In the genomic region with DNA sequence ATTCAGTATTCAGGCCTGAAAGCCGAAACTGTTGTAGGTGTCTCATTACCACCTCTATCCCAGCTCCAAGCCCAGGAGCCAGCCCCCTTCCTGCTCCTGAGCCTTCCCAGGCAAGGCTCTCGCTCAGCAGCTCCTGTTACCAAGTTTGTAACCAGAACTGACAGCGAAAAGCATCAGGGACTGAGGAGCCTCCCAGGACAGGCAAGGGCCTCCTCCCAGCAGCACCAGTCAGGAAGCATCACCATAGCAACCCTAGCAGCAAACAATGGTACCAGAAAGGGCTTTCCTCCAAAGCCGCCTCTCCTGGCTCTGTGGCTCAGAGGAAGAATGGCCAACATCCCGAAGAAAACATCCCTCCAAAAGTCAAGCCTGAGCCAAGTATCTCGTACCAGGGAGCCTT, we compare ENCODE assay signal across 8 mouse cellular contexts. TPM values are rescaled to one million over a fixed set of nuclear protein-coding genes. Genes with fewer than 3 reads are reported as not detected.
DNase-seq lines count a peak whose midpoint lies in the region; ATAC-seq and TF ChIP-seq lines count a peak whose summit lies in the region.
"Had no signal": no experiment of that assay in that cellular context is flagged by ENCODE, and none has a peak within 500 bp of the region (broad histone marks: within the 10 kb centered on the region; RNA-seq: fewer than 3 reads in every experiment).

A gene (plus strand): TSS at position 265 of the 400 bp plus-strand sequence.
A gene (plus strand): TSS at position 312 of the 400 bp plus-strand sequence.

- H3K27me3 ChIP-seq in embryonic facial prominence, embryonic 14.5 days (replicated peaks; ENCODE audit: control insufficient read depth, insufficient read depth, low read length), result no peaks in the 10 kb centered on the region
- H3K27me3 ChIP-seq in limb, embryonic 15.5 days, result no peaks in the 10 kb centered on the region

- H3K4me1 ChIP-seq in cortical plate, adult 2 months (ENCODE audit: control insufficient read depth, insufficient read depth, low read length), result peaks cover 3% of the 10 kb centered on the region; the same call in 1 of the 2 replicates
- peaks cover 7% of the 10 kb centered on the region for H3K4me1 ChIP-seq in embryonic facial prominence, embryonic 14.5 days (ENCODE audit: control insufficient read depth, insufficient read depth, low read length)
- peaks cover 7% of the 10 kb centered on the region; the same call in 1 of the 2 replicates for H3K4me1 ChIP-seq in limb, embryonic 15.5 days

- DNase-seq in embryonic facial prominence, embryonic 14.5 days (ENCODE audit: low spot score), result peak; percentile 85
- DNase-seq in heart, postnatal 10 days, result peak; percentile 50 to 54
- peak; percentile 23 for DNase-seq in skeletal muscle tissue, adult 2 months (ENCODE audit: low read depth, low spot score)
- no peak for DNase-seq in spleen, adult 12 weeks (ENCODE audit: low spot score)
- no peak for DNase-seq in T-cell, adult 2 months (ENCODE audit: low spot score)

- 0 out of 2 replicates have a peak within 1 kb of the TSS, but pooled peaks have one; percentile 17 for H3K27ac ChIP-seq in cortical plate, adult 2 months (ENCODE audit: insufficient read depth, low read length)
- H3K27ac ChIP-seq in embryonic facial prominence, embryonic 14.5 days (replicated peaks; ENCODE audit: low read depth, low read length), result peak within 1 kb of the TSS; percentile 28
- peak within 1 kb of the TSS; percentile 57 for H3K27ac ChIP-seq in limb, embryonic 15.5 days

- no peak within 1 kb of the TSS for H3K4me3 ChIP-seq in cortical plate, adult 2 months (ENCODE audit: insufficient read depth, low read length)
- H3K4me3 ChIP-seq in embryonic facial prominence, embryonic 14.5 days (ENCODE audit: low read depth, low read length), result no peak within 1 kb of the TSS
- no peak within 1 kb of the TSS for H3K4me3 ChIP-seq in limb, embryonic 15.5 days

- H3K4me2 ChIP-seq in embryonic facial prominence, embryonic 14.5 days (ENCODE audit: low read depth, low read length), result no peak within 1 kb of the TSS
- H3K4me2 ChIP-seq in limb, embryonic 15.5 days, result no peak within 1 kb of the TSS

- peak; percentile 91 for ATAC-seq in embryonic facial prominence, embryonic 14.5 days (ENCODE audit: low read depth)
- 0 out of 2 replicates have a peak, but pooled peaks have one; percentile 15 for ATAC-seq in limb, embryonic 15.5 days (ENCODE audit: insufficient number of reproducible peaks, low FRiP score, low TSS enrichment, low read depth)

- no peak for TF ChIP-seq POLR2A in cortical plate, adult 2 months (IDR thresholded peaks at IDR 0.05; ENCODE audit: extremely low read depth, insufficient read depth, low read length)

- TF ChIP-seq CTCF in cortical plate, adult 2 months (IDR thresholded peaks at IDR 0.05; ENCODE audit: extremely low read depth, insufficient read depth, low read length), result no peak

- H3K9ac ChIP-seq in embryonic facial prominence, embryonic 14.5 days (ENCODE audit: low read depth, low read length), result no peak within 1 kb of the TSS
- no peak within 1 kb of the TSS for H3K9ac ChIP-seq in limb, embryonic 15.5 days

- intact Hi-C loops in heart, postnatal 10 days (cut with DNase I), result no loop called here

- 38% methylated on average over 6 of the region's 6 CpGs for WGBS in embryonic facial prominence, embryonic 14.5 days
- WGBS in limb, embryonic 15.5 days, result 52% methylated on average over 6 of the region's 6 CpGs

- no peaks in the 10 kb centered on the region for H3K9me3 ChIP-seq in embryonic facial prominence, embryonic 14.5 days (ENCODE audit: control insufficient read depth, low read length)
- H3K9me3 ChIP-seq in limb, embryonic 15.5 days, result no peaks in the 10 kb centered on the region

- H3K36me3 ChIP-seq in embryonic facial prominence, embryonic 14.5 days (ENCODE audit: control insufficient read depth, insufficient read depth, low read length), result peaks cover 48% of the 10 kb centered on the region
- peaks cover 57% of the 10 kb centered on the region for H3K36me3 ChIP-seq in limb, embryonic 15.5 days

RNA-seq across cellular contexts. Expression of the first gene that starts in this region (rescaled TPM):
- polyA plus RNA-seq in cortical plate, adult 2 months (2012; rRNA removed), result 2.8 and 4.3 TPM in 2 replicates
- polyA plus RNA-seq in embryonic facial prominence, embryonic 14.5 days (2014; fragmentation: Nextera tagmentation; extraction: Ambion mirVana), result 1.1 and 1.7 TPM in 2 replicates
- total RNA-seq in heart, postnatal 10 days (2021), result not detected
- 0.26 and 0.34 TPM in 2 replicates for polyA plus RNA-seq in limb, embryonic 15.5 days (2015; fragmentation: Nextera tagmentation; extraction: Ambion mirVana)

RNA-seq across cellular contexts. Expression of the second gene that starts in this region (rescaled TPM):
- 0.40 TPM in 1 of 2 replicates, not detected in the other for polyA plus RNA-seq in cortical plate, adult 2 months (2012; rRNA removed)
- polyA plus RNA-seq in embryonic facial prominence, embryonic 14.5 days (2014; fragmentation: Nextera tagmentation; extraction: Ambion mirVana), result not detected in 2 replicates
- total RNA-seq in heart, postnatal 10 days (2021), result not detected
- not detected in 2 replicates for polyA plus RNA-seq in limb, embryonic 15.5 days (2015; fragmentation: Nextera tagmentation; extraction: Ambion mirVana)
- polyA plus RNA-seq: large intestine, adult 2 months had no signal

Comparison
In these comparisons a context has a peak if more than half of its experiments do, and no peak if none do; other contexts are left out.
1. Peak in DNase-seq in heart, postnatal 10 days; RNA of the genes that start here not detected or under 1 TPM.
2. Peak in ATAC-seq and H3K27ac ChIP-seq in limb, embryonic 15.5 days; RNA of the genes that start here not detected or under 1 TPM.
3. DNase-seq: peak in embryonic facial prominence, embryonic 14.5 days (single experiment) and skeletal muscle tissue, adult 2 months (single experiment); none in spleen, adult 12 weeks (single experiment) and T-cell, adult 2 months (single experiment).
4. Peak in every context shown above with its lines, with median percentiles within 50 percentile points of each other: H3K27ac ChIP-seq.